Mouse (Mus musculus) kidney, embryonic 15.5 days (tissue): ENCODE data around the gene Cables2. TPM values are rescaled to one million over a fixed set of nuclear protein-coding genes. Genes with fewer than 3 reads are reported as not detected.
A peak's percentile ranks its signal among the peaks of the same experiment; 100 is the strongest.

ENCODE experiments used
- ATAC-seq: fragments of 200-750 bp; cut with Nextera tagmentation; replicated peaks from 2 replicates; pipeline ENCODE4 v1.8.0; 2017; ENCODE audit warnings: moderate TSS enrichment; ENCODE audit not compliant: low FRiP score
- H3K27ac ChIP-seq: fragments of 300-500 bp; sonication (generic); 2 replicates; pipeline ENCODE4 v1.5.1; 2015; ENCODE audit warnings: mild to moderate bottlenecking, inconsistent platforms
- H3K27me3 ChIP-seq: fragments of 300-500 bp; sonication (generic); 2 replicates; pipeline ENCODE4 v1.6.1; 2015; ENCODE audit warnings: inconsistent platforms
- H3K36me3 ChIP-seq: fragments of 300-500 bp; sonication (generic); 2 replicates; pipeline ENCODE4 v1.6.1; 2015; ENCODE audit warnings: inconsistent platforms
- H3K4me1 ChIP-seq: fragments of 300-500 bp; sonication (generic); 2 replicates; pipeline ENCODE4 v1.6.1; 2015; ENCODE audit warnings: inconsistent platforms
- H3K4me2 ChIP-seq: fragments of 300-500 bp; sonication (generic); 2 replicates; pipeline ENCODE4 v1.6.1; 2015; ENCODE audit warnings: moderate library complexity, mild to moderate bottlenecking, inconsistent platforms
- H3K4me3 ChIP-seq: fragments of 300-500 bp; sonication (generic); replicated peaks from 2 replicates; pipeline ENCODE4 v1.5.1; 2015; ENCODE audit warnings: mild to moderate bottlenecking, inconsistent platforms
- H3K9ac ChIP-seq: fragments of 300-500 bp; sonication (generic); 2 replicates; pipeline ENCODE4 v1.6.1; 2015; ENCODE audit warnings: mild to moderate bottlenecking, inconsistent platforms
- H3K9me3 ChIP-seq: fragments of 300-500 bp; sonication (generic); replicated peaks from 2 replicates; pipeline ENCODE4 v1.6.1; 2016; ENCODE audit warnings: inconsistent platforms
- WGBS: fragments of 180-500 bp; shearing (Covaris S2); methylation state at CpG from one replicate; pipeline ENCODE4 v1.1.7; 2015; ENCODE audit warnings: mixed read lengths; 5-methylcytosine and 5-hydroxymethylcytosine counted together
- polyA plus RNA-seq: library from polyadenylated mRNA; unstranded; fragments of >200 nt; fragmentation: Nextera tagmentation; extraction: Ambion mirVana; gene quantifications from 2 replicates; pipeline ENCODE4 v1.2.1, GENCODE M21; 2015

Cables2 gene
- polyA plus RNA-seq, 1 experiment from 2014 or later = 12.3 TPM

DNA sequence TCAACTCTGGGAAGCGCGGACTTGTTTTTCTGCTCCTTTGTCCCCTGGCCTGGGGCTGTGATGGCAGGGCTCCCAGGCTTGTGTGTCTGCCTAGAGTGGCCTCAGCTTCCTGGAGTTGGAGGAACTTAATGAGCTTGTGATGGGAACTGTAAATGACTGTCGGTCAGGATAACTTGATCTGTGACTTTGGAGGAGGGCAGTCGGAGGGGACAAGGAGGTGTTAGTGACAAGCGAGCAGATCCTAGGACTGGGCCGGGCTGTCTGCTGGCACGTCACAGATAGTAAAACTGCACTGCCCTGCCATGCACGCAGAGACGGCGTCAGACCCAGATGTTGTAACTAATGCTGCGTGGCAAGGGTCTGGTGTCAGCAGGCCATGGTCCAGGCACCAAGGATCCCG, 30.2 kb upstream of the Cables2 start:
- H3K27ac ChIP-seq = no peak overlapping the region
- no peaks in the 10 kb centered on the region for H3K36me3 ChIP-seq
- H3K4me2 ChIP-seq = no peak overlapping the region
- H3K9me3 ChIP-seq = no peaks in the 10 kb centered on the region
- no peak; the same call in 1 of the 2 replicates for ATAC-seq
- H3K4me3 ChIP-seq = no peak overlapping the region
- no peaks in the 10 kb centered on the region for H3K27me3 ChIP-seq
- no peak overlapping the region for H3K9ac ChIP-seq
- 41% methylated on average over 12 of the region's 12 CpGs for WGBS
- peaks cover 10% of the 10 kb centered on the region; the same call in 1 of the 2 replicates for H3K4me1 ChIP-seq

DNA sequence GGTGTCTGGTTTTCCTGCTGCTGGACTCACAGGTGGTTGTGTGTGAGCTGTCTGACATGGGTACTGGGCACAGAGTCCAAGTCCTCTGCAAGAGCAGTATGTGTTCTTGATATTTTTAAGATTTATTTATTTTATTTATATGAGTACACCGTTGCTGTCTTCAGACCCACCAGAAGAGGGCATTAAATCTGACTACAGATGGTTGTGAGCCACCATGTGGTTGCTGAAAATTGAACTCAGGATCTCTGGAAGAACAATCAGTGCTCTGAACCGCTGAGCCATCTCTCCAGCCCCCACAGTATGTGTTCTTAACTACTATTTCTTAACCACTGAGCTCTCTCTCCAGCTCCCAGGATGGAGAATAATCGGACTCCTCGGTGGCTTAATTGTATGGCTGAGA, 28.9 kb upstream of the Cables2 start:
- no peak overlapping the region for H3K4me3 ChIP-seq
- 88% methylated on average over 4 of the region's 4 CpGs for WGBS
- H3K36me3 ChIP-seq = no peaks in the 10 kb centered on the region
- H3K9me3 ChIP-seq = no peaks in the 10 kb centered on the region
- no peak for ATAC-seq
- peaks cover 10% of the 10 kb centered on the region; the same call in 1 of the 2 replicates for H3K4me1 ChIP-seq
- no peaks in the 10 kb centered on the region for H3K27me3 ChIP-seq
- no peak overlapping the region for H3K4me2 ChIP-seq
- no peak overlapping the region for H3K9ac ChIP-seq
- no peak overlapping the region for H3K27ac ChIP-seq

- Histone ChIP-seq H3K4me2 (no peak overlapping the region), H3K4me1 (peaks cover 10% of the 10 kb centered on the region; the same call in 1 of the 2 replicates), H3K27ac (no peak overlapping the region), H3K27me3 (no peaks in the 10 kb centered on the region), H3K9me3 (no peaks in the 10 kb centered on the region), H3K36me3 (no peaks in the 10 kb centered on the region), H3K4me3 (no peak overlapping the region), H3K9ac (no peak overlapping the region)
- 40% methylated on average over 5 of the region's 5 CpGs for WGBS
- no peak for ATAC-seq
Observed at GRCm38 (mm10) chr2:180300771-180301170, 27.5 kb upstream of the Cables2 start.

- 66% methylated on average over 2 of the region's 2 CpGs for WGBS
- ATAC-seq = no peak
Observed at GRCm38 (mm10) chr2:180300252-180300651, 27.0 kb upstream of the Cables2 start.

GRCm38 (mm10) chr2:180292906-180293305, 19.6 kb upstream of the Cables2 start:
- H3K9me3 ChIP-seq = no peaks in the 10 kb centered on the region
- ATAC-seq = no peak
- no peak overlapping the region for H3K4me3 ChIP-seq
- H3K9ac ChIP-seq = no peak overlapping the region
- no peak overlapping the region for H3K4me2 ChIP-seq
- peaks cover 23% of the 10 kb centered on the region for H3K4me1 ChIP-seq
- no peaks in the 10 kb centered on the region for H3K27me3 ChIP-seq
- H3K36me3 ChIP-seq = no peaks in the 10 kb centered on the region
- H3K27ac ChIP-seq = no peak overlapping the region
- 68% methylated on average over 8 of the region's 8 CpGs for WGBS

More at GRCm38 (mm10) chr2:180300252-180300651, 27.0 kb upstream of the Cables2 start:
- Histone ChIP-seq H3K4me3 (no peak overlapping the region), H3K27me3 (no peaks in the 10 kb centered on the region), H3K9ac (no peak overlapping the region), H3K9me3 (no peaks in the 10 kb centered on the region), H3K4me1 (peaks cover 10% of the 10 kb centered on the region; the same call in 1 of the 2 replicates), H3K27ac (no peak overlapping the region), H3K4me2 (no peak overlapping the region), H3K36me3 (no peaks in the 10 kb centered on the region)

- Histone ChIP-seq H3K9me3 (no peaks in the 10 kb centered on the region), H3K4me3 (no peak overlapping the region), H3K9ac (no peak overlapping the region), H3K4me1 (peaks cover 23% of the 10 kb centered on the region), H3K36me3 (no peaks in the 10 kb centered on the region), H3K27ac (no peak overlapping the region), H3K27me3 (no peaks in the 10 kb centered on the region), H3K4me2 (no peak overlapping the region)
- no peak for ATAC-seq
- 73% methylated on average over 4 of the region's 4 CpGs for WGBS
Observed at GRCm38 (mm10) chr2:180292026-180292425, 18.7 kb upstream of the Cables2 start.

- no peaks in the 10 kb centered on the region for H3K36me3 ChIP-seq
- H3K4me1 ChIP-seq = peaks cover 23% of the 10 kb centered on the region
- no peaks in the 10 kb centered on the region for H3K27me3 ChIP-seq
- no peak overlapping the region for H3K27ac ChIP-seq
- H3K4me3 ChIP-seq = no peak overlapping the region
- H3K4me2 ChIP-seq = no peak overlapping the region
- H3K9me3 ChIP-seq = no peaks in the 10 kb centered on the region
- ATAC-seq = no peak
- 78% methylated on average over 5 of the region's 5 CpGs for WGBS
- H3K9ac ChIP-seq = no peak overlapping the region
Observed at GRCm38 (mm10) chr2:180291566-180291965, 18.3 kb upstream of the Cables2 start.

- Histone ChIP-seq H3K27me3 (no peaks in the 10 kb centered on the region), H3K9me3 (no peaks in the 10 kb centered on the region), H3K27ac (peak overlapping the region; percentile 75), H3K9ac (no peak overlapping the region), H3K4me2 (no peak overlapping the region), H3K4me1 (peaks cover 23% of the 10 kb centered on the region), H3K4me3 (no peak overlapping the region), H3K36me3 (no peaks in the 10 kb centered on the region)
- no peak for ATAC-seq
- WGBS = 54% methylated on average over 6 of the region's 6 CpGs
Observed at GRCm38 (mm10) chr2:180290503-180290902, 17.2 kb upstream of the Cables2 start.

GRCm38 (mm10) chr2:180289440-180290108, 16.3 kb upstream of the Cables2 start, which contains the start of gene Rbbp8nl:
Gene Rbbp8nl (minus strand): TSS chr2:180289879.
- Histone ChIP-seq H3K4me2 (peak within 1 kb of the TSS; percentile 41), H3K9me3 (no peaks in the 10 kb centered on the region), H3K27me3 (no peaks in the 10 kb centered on the region), H3K27ac (peak within 1 kb of the TSS; percentile 93), H3K4me3 (peak within 1 kb of the TSS; percentile 14), H3K36me3 (no peaks in the 10 kb centered on the region), H3K9ac (no peak within 1 kb of the TSS), H3K4me1 (peaks cover 23% of the 10 kb centered on the region)
- peak; percentile 42 for ATAC-seq
- WGBS = 48% methylated on average over 16 of the region's 16 CpGs

DNA sequence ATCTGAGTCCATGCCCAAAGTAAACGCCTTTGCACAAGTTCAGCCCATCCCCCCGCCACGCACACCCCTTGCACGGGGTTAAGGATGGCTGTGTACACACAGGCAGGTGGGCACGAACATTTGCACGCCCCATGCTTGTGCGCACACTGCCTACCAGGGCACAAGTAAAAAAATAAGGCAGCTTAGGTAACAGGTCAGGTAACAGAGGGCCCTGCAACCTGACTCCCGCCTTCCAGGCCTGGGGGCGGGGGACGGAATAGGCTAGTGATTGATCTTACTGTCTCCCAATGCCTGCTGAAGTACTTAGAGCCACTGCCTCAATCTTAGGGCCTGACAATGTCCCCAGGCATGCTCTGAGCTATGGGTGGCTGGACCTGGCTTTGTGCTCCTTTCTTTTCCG, 15.7 kb upstream of the Cables2 start:
- 27% methylated on average over 11 of the region's 11 CpGs for WGBS
- no peak overlapping the region for H3K9ac ChIP-seq
- ATAC-seq = peak; percentile 42; the same call in 1 of the 2 replicates

GRCm38 (mm10) chr2:180279321-180279720, 6.0 kb upstream of the Cables2 start:
- no peaks in the 10 kb centered on the region for H3K36me3 ChIP-seq
- H3K4me1 ChIP-seq = peaks cover 20% of the 10 kb centered on the region
- no peak overlapping the region for H3K27ac ChIP-seq
- WGBS = 90% methylated on average over 8 of the region's 8 CpGs
- H3K9ac ChIP-seq = no peak overlapping the region
- no peak for ATAC-seq
- H3K4me2 ChIP-seq = no peak overlapping the region
- peaks cover 4% of the 10 kb centered on the region for H3K27me3 ChIP-seq
- no peak overlapping the region for H3K4me3 ChIP-seq
- no peaks in the 10 kb centered on the region for H3K9me3 ChIP-seq

More for the DNA sequence above, 15.7 kb upstream of the Cables2 start:
- Histone ChIP-seq H3K4me2 (peak overlapping the region; percentile 41), H3K27me3 (no peaks in the 10 kb centered on the region), H3K9me3 (no peaks in the 10 kb centered on the region), H3K4me1 (peaks cover 23% of the 10 kb centered on the region), H3K27ac (peak overlapping the region; percentile 93), H3K36me3 (no peaks in the 10 kb centered on the region), H3K4me3 (peak overlapping the region; percentile 14; the same call in 1 of the 2 replicates)

DNA sequence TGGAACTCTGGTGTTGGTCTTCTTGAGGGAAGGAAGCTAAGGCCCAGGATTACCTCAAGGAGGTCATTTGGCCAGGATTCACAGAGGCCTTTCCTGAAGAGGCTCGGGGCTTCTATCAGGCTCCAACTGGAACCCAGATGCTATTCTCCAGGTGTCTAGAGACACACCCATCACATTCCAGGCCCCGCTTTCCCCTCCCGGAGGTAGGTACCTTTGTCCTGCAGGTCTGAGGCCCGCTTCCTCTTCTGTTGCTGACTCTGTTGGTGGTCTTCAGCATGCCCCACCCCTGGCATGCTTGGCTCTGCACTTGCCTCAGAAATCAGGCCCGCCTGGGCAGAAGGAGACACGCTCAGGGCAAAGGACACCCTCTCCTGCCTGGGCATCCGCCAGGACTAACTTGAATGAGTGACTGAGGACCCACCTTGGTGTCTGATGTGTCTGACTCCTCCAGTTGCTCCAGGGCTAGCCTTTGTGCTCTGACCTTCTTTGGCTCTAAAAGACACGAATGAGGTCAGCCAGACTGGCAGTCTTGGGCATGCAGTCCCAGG, 4.6 kb upstream of the Cables2 start:
- Histone ChIP-seq H3K27ac (no peak overlapping the region), H3K4me3 (no peak overlapping the region), H3K27me3 (peaks cover 5% of the 10 kb centered on the region), H3K4me2 (no peak overlapping the region), H3K36me3 (no peaks in the 10 kb centered on the region), H3K9me3 (no peaks in the 10 kb centered on the region), H3K9ac (no peak overlapping the region), H3K4me1 (peaks cover 26% of the 10 kb centered on the region)
- ATAC-seq = no peak
- 74% methylated on average over 8 of the region's 8 CpGs for WGBS
